Mouse (Mus musculus) brown adipose tissue, adult 24 weeks (tissue): ENCODE measurements at regions not wholly inside any gene's neighbourhood (a gene's known extent, or its start where the extent isn't known, plus 50 kb on each side); places are given as distances from the start of the nearest gene placed in this dataset.

Source experiments
- H3K27ac ChIP-seq: fragments of 200-500 bp; replicated peaks from 2 replicates; pipeline ENCODE4 v1.5.1; 2012; ENCODE audit warnings: low read depth, mild to moderate bottlenecking, low read length
- H3K4me1 ChIP-seq: fragments of 200-500 bp; 2 replicates; pipeline ENCODE4 v1.6.1; 2012; ENCODE audit warnings: low read length, mixed read lengths; ENCODE audit not compliant: control insufficient read depth, insufficient read depth, insufficient read length
- H3K4me3 ChIP-seq: fragments of 200-500 bp; 2 replicates; pipeline ENCODE4 v1.5.1; 2012; ENCODE audit warnings: low read depth, mild to moderate bottlenecking, low read length, moderate library complexity; ENCODE audit not compliant: insufficient read depth

- H3K4me3 ChIP-seq = no peak overlapping the region
- no peaks in the 10 kb centered on the region for H3K4me1 ChIP-seq
Measured at GRCm38 (mm10) chr4:34371281-34372032, 179.3 kb upstream of the Akirin2 start.

GRCm38 (mm10) chr4:34386338-34386967 is 164.3 kb upstream of the Akirin2 start:
- Histone ChIP-seq H3K27ac (peak overlapping the region; percentile 37; the same call in 1 of the 2 replicates), H3K4me1 (peaks cover 2% of the 10 kb centered on the region; the same call in 1 of the 2 replicates), H3K4me3 (no peak overlapping the region)

More at GRCm38 (mm10) chr4:34371281-34372032, 179.3 kb upstream of the Akirin2 start:
- no peak overlapping the region for H3K27ac ChIP-seq

- no peak overlapping the region for H3K27ac ChIP-seq
- H3K4me3 ChIP-seq = no peak overlapping the region
- no peaks in the 10 kb centered on the region for H3K4me1 ChIP-seq
Measured at GRCm38 (mm10) chr4:34391499-34391898, 159.2 kb upstream of the Akirin2 start.

GRCm38 (mm10) chr4:34403061-34403460 is 147.7 kb upstream of the Akirin2 start:
- Histone ChIP-seq H3K4me1 (no peaks in the 10 kb centered on the region), H3K27ac (no peak overlapping the region), H3K4me3 (no peak overlapping the region)

GRCm38 (mm10) chr4:34407181-34407580 is 143.6 kb upstream of the Akirin2 start:
- Histone ChIP-seq H3K27ac (no peak overlapping the region), H3K4me1 (no peaks in the 10 kb centered on the region), H3K4me3 (no peak overlapping the region)

DNA sequence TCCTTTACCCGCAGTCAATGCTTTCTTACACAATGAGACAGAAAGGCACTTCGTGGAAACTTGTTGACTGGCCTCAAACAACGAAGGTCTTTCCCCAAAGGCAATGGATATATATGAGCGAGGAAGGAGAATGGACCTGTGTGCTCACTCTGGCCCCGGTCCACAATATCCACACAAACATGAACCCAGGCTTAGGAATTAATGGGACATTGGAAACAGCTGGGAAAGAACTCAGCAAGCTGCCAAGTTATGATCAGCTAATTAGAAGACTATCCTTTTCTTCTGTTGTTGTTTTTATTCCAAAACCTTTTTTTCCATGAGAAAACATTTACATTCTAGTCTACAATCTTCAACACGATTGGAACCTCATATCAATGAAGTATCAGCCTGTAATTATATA is 129.8 kb upstream of the Akirin2 start:
- no peak overlapping the region for H3K27ac ChIP-seq
- no peaks in the 10 kb centered on the region for H3K4me1 ChIP-seq
- H3K4me3 ChIP-seq = no peak overlapping the region

GRCm38 (mm10) chr4:34424131-34424646 is 126.5 kb upstream of the Akirin2 start:
- Histone ChIP-seq H3K4me1 (no peaks in the 10 kb centered on the region), H3K4me3 (no peak overlapping the region), H3K27ac (no peak overlapping the region)

- Histone ChIP-seq H3K4me1 (no peaks in the 10 kb centered on the region), H3K27ac (no peak overlapping the region), H3K4me3 (no peak overlapping the region)
Measured at GRCm38 (mm10) chr4:34429003-34429402, 121.7 kb upstream of the Akirin2 start.

DNA sequence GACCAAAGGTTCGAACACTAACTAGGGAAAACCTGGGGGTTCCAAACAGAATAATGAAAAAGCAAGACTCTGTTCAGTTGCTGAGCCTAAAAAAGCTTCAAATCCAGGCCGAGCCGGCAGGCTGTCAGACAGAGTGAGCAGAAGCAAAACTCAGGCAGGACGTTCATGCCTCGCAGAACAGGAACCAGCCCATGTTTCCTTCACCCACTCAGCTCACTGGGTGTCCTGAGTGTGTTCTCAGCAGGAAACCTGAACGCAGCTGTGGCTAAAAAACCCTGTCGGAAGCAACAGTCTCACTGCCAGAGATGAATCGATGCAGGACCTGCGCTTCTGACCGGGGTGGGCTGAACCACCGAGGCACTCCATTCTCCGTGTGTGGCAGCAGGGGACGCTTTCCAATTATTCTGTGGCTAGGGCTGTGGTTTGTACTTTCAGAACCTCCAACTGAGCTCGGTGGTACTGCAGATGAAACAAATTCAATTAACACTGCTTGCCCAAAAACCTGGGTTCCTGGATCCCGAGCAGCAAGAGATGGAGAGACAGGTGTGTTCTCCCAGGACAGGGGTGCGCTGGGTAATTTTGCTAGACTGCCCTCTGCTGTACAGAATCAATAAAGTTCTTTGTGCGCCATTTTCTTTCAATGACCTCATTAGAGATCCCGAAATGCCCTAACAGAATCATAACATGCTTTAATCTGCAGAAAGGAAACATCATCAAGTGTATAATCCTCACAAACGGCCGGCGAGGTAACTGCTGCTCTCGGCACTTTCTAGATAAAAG is 121.1 kb upstream of the Akirin2 start:
- no peaks in the 10 kb centered on the region for H3K4me1 ChIP-seq
- no peak overlapping the region; the same call in 1 of the 2 replicates for H3K4me3 ChIP-seq
- no peak overlapping the region for H3K27ac ChIP-seq

- no peak overlapping the region for H3K27ac ChIP-seq
- no peaks in the 10 kb centered on the region for H3K4me1 ChIP-seq
- no peak overlapping the region for H3K4me3 ChIP-seq
Measured at GRCm38 (mm10) chr4:34437316-34437715, 113.4 kb upstream of the Akirin2 start.

GRCm38 (mm10) chr4:34449582-34449981 is 101.2 kb upstream of the Akirin2 start:
- Histone ChIP-seq H3K4me3 (no peak overlapping the region), H3K4me1 (no peaks in the 10 kb centered on the region), H3K27ac (no peak overlapping the region)

DNA sequence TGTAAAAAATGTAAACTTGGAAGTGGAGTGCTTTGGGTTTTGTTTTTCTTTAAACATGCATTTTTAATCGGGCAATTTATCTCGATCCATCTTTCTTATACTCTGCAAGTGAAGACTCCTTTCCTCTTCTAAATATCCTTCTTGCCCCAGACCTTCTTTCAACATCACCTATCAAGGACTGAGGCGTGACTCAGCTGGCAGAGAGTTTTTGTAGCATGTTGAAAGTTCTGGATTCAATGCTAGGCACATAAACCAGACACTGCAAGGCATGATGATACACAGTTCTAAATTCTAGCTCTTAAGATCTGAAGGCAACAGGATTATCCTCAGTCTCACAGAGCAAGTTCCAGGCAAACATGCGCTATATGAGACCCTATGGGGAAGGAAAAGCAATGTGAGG is 88.1 kb upstream of the Akirin2 start:
- no peak overlapping the region for H3K27ac ChIP-seq
- no peaks in the 10 kb centered on the region for H3K4me1 ChIP-seq
- no peak overlapping the region for H3K4me3 ChIP-seq

GRCm38 (mm10) chr4:34465845-34466244 is 84.9 kb upstream of the Akirin2 start:
- H3K4me3 ChIP-seq = no peak overlapping the region
- H3K4me1 ChIP-seq = no peaks in the 10 kb centered on the region
- no peak overlapping the region for H3K27ac ChIP-seq

DNA sequence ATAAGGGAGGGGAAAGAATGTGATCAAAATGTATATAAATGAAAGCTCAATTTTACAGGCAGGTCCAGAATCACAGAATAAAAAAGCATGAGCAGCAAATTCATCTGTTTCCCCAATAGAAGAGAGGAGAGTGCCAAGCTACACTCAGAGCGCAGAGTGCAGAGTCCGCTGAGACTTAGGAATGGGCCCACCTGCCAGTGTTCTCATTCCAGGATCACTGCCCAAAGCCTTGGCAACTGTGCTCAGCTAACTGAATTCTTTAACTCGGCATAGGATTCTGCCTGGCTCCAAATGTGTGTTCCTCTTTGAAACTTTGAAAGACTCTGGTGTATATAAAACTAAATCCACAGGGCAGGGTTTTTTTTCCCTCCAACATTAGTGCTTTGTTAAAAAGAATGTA is 84.4 kb upstream of the Akirin2 start:
- Histone ChIP-seq H3K27ac (no peak overlapping the region), H3K4me1 (no peaks in the 10 kb centered on the region), H3K4me3 (no peak overlapping the region)

- no peak overlapping the region for H3K27ac ChIP-seq
- no peak overlapping the region for H3K4me3 ChIP-seq
- no peaks in the 10 kb centered on the region for H3K4me1 ChIP-seq
Measured at GRCm38 (mm10) chr4:34468096-34468495, 82.6 kb upstream of the Akirin2 start.
